ENCODE assay signal across 18 mouse cellular contexts in the genomic region with DNA sequence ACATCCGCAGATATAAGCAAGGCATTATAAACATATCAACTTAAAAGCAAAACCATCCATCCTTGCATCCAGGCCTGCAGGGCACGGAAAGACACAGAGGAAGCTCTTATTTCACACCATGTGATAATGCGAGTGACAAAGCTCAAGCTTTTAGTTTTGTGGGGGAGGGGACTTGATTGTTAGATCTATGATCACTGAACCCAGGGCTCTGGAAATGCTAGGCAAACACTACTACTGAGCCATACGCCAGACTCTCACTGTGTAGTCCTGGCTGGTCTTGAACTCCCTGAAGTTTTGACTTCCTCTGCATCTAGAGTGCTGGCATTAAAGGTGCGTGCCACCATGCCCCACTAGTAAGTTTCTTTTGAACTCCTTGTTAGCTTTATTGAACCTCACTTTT.
"Had no signal": no experiment of that assay in that cellular context is flagged by ENCODE, and none has a peak within 500 bp of the region (broad histone marks: within the 10 kb centered on the region; RNA-seq: fewer than 3 reads in every experiment).

No protein-coding gene starts in this region.

- ATAC-seq: intestine, postnatal 0 days had no signal

- H3K27me3 ChIP-seq: liver, embryonic 13.5 days; neural tube, embryonic 12.5 days had no signal

- H3K9me3 ChIP-seq: liver, embryonic 13.5 days; neural tube, embryonic 12.5 days had no signal

- H3K9ac ChIP-seq: liver, embryonic 13.5 days; neural tube, embryonic 12.5 days had no signal

- H3K27ac ChIP-seq: left cerebral cortex, adult 2 months; liver, embryonic 13.5 days; neural tube, embryonic 12.5 days had no signal

- H3K4me3 ChIP-seq: left cerebral cortex, adult 2 months; liver, embryonic 13.5 days; neural tube, embryonic 12.5 days had no signal

- H3K36me3 ChIP-seq: liver, embryonic 13.5 days; neural tube, embryonic 12.5 days had no signal

- DNase-seq: kidney, adult 2 months; kidney, postnatal 10 days; kidney, postnatal 36 days; layer of hippocampus, postnatal 36 days; liver, embryonic 13.5 days; lung, adult 2 months; lung, postnatal 14 days; lung, postnatal 4 days; midbrain, embryonic 14.5 days; right cerebral cortex, adult 18-20 months; right cerebral cortex, postnatal 14 days; right cerebral cortex, postnatal 4 days; spleen, adult 18-20 months; thymus, postnatal 4 days had no signal

- H3K4me2 ChIP-seq: liver, embryonic 13.5 days; midbrain, embryonic 11.5 days; neural tube, embryonic 12.5 days had no signal
